Mouse (Mus musculus) ovary, postnatal 36 days (tissue): ENCODE data around the gene Fbxl22.

Experiments used
- DNase-seq: peaks from one replicate; pipeline ENCODE4 v3.0.0; 2022; ENCODE audit warnings: low spot score, mixed read lengths

Gene Fbxl22

GRCm38 (mm10) chr9:66506424-66506823, 8.0 kb downstream of the Fbxl22 start:
- DNase-seq, result no peak

GRCm38 (mm10) chr9:66506011-66506410, 8.4 kb downstream of the Fbxl22 start:
- DNase-seq, result no peak

GRCm38 (mm10) chr9:66505141-66505917, 9.1 kb downstream of the Fbxl22 start:
- no peak for DNase-seq

GRCm38 (mm10) chr9:66504518-66504917, 9.9 kb downstream of the Fbxl22 start:
- no peak for DNase-seq

- DNase-seq, result no peak
Measured at GRCm38 (mm10) chr9:66503879-66504411, 10.4 kb downstream of the Fbxl22 start.

GRCm38 (mm10) chr9:66501248-66501647, 13.1 kb downstream of the Fbxl22 start:
- DNase-seq, result no peak

- DNase-seq, result no peak
Measured at GRCm38 (mm10) chr9:66493992-66494391, 20.4 kb downstream of the Fbxl22 start.

GRCm38 (mm10) chr9:66492361-66492760, 22.0 kb downstream of the Fbxl22 start:
- no peak for DNase-seq

- no peak for DNase-seq
Measured at GRCm38 (mm10) chr9:66488786-66489185, 25.6 kb downstream of the Fbxl22 start.

- no peak for DNase-seq
Measured at GRCm38 (mm10) chr9:66483429-66483828, 31.0 kb downstream of the Fbxl22 start.

GRCm38 (mm10) chr9:66477785-66478184, 36.6 kb downstream of the Fbxl22 start:
- no peak for DNase-seq

GRCm38 (mm10) chr9:66465087-66465486, 49.3 kb downstream of the Fbxl22 start:
- DNase-seq, result no peak
